Mouse (Mus musculus) limb, embryonic 15.5 days (tissue): ENCODE results near the gene Pcnx2. TPM values are rescaled to one million over a fixed set of nuclear protein-coding genes. Genes with fewer than 3 reads are reported as not detected.
A peak's percentile ranks its signal among the peaks of the same experiment; 100 is the strongest.

Experiments used
- ATAC-seq: fragments of 200-750 bp; cut with Nextera tagmentation; 2 replicates; pipeline ENCODE4 v1.8.0; 2017; ENCODE audit warnings: low read depth, moderate TSS enrichment; ENCODE audit not compliant: insufficient number of reproducible peaks, low FRiP score, low TSS enrichment
- H3K27ac ChIP-seq: fragments of 300-500 bp; sonication (generic); 2 replicates; pipeline ENCODE4 v1.5.1; 2015; ENCODE audit warnings: moderate library complexity, mild to moderate bottlenecking, inconsistent platforms
- H3K27me3 ChIP-seq: fragments of 300-500 bp; sonication (generic); 2 replicates; pipeline ENCODE4 v1.6.1; 2015; ENCODE audit warnings: inconsistent platforms
- H3K36me3 ChIP-seq: fragments of 300-500 bp; sonication (generic); 2 replicates; pipeline ENCODE4 v1.6.1; 2015; ENCODE audit warnings: inconsistent platforms
- H3K4me1 ChIP-seq: fragments of 300-500 bp; sonication (generic); 2 replicates; pipeline ENCODE4 v1.6.1; 2015; ENCODE audit warnings: inconsistent platforms
- H3K4me2 ChIP-seq: fragments of 300-500 bp; sonication (generic); 2 replicates; pipeline ENCODE4 v1.6.1; 2015; ENCODE audit warnings: mild to moderate bottlenecking, inconsistent platforms
- H3K4me3 ChIP-seq: fragments of 300-500 bp; sonication (generic); 2 replicates; pipeline ENCODE4 v1.5.1; 2015; ENCODE audit warnings: mild to moderate bottlenecking, inconsistent platforms
- H3K9ac ChIP-seq: fragments of 300-500 bp; sonication (generic); 2 replicates; pipeline ENCODE4 v1.6.1; 2015; ENCODE audit warnings: inconsistent platforms
- H3K9me3 ChIP-seq: fragments of 300-500 bp; sonication (generic); 2 replicates; pipeline ENCODE4 v1.6.1; 2016; ENCODE audit warnings: inconsistent platforms
- WGBS: fragments of 180-500 bp; shearing (Covaris S2); methylation state at CpG from one replicate; pipeline ENCODE4 v1.1.7; 2015; 5-methylcytosine and 5-hydroxymethylcytosine counted together
- polyA plus RNA-seq: library from polyadenylated mRNA; unstranded; fragments of >200 nt; fragmentation: Nextera tagmentation; extraction: Ambion mirVana; gene quantifications from 2 replicates; pipeline ENCODE4 v1.2.1, GENCODE M21; 2015

Pcnx2 gene
- polyA plus RNA-seq, 1 experiment from 2014 or later: 0.70 TPM

GRCm38 (mm10) chr8:125776800-125777199 lies 121.3 kb downstream of the Pcnx2 start:
- H3K4me1 ChIP-seq: no peaks in the 10 kb centered on the region
- ATAC-seq: no peak
- no peak overlapping the region for H3K4me2 ChIP-seq
- H3K27ac ChIP-seq: peak overlapping the region; percentile 61
- H3K9ac ChIP-seq: no peak overlapping the region
- no peak overlapping the region for H3K4me3 ChIP-seq
- H3K27me3 ChIP-seq: no peaks in the 10 kb centered on the region
- no peaks in the 10 kb centered on the region for H3K36me3 ChIP-seq
- 56% methylated on average over 6 of the region's 6 CpGs for WGBS
- H3K9me3 ChIP-seq: no peaks in the 10 kb centered on the region

GRCm38 (mm10) chr8:125776314-125776713 lies 121.8 kb downstream of the Pcnx2 start:
- Histone ChIP-seq H3K4me2 (no peak overlapping the region), H3K4me1 (no peaks in the 10 kb centered on the region), H3K9ac (no peak overlapping the region), H3K9me3 (no peaks in the 10 kb centered on the region), H3K27me3 (no peaks in the 10 kb centered on the region), H3K27ac (peak overlapping the region; percentile 61; the same call in 1 of the 2 replicates), H3K4me3 (no peak overlapping the region), H3K36me3 (no peaks in the 10 kb centered on the region)
- 76% methylated on average over 3 of the region's 3 CpGs for WGBS
- no peak for ATAC-seq

- 60% methylated on average over 3 of the region's 3 CpGs for WGBS
- no peaks in the 10 kb centered on the region for H3K9me3 ChIP-seq
- H3K4me3 ChIP-seq: no peak overlapping the region
- no peaks in the 10 kb centered on the region for H3K4me1 ChIP-seq
- no peak overlapping the region for H3K4me2 ChIP-seq
- ATAC-seq: no peak
- H3K36me3 ChIP-seq: no peaks in the 10 kb centered on the region
- no peak overlapping the region for H3K27ac ChIP-seq
- no peaks in the 10 kb centered on the region for H3K27me3 ChIP-seq
- H3K9ac ChIP-seq: no peak overlapping the region
These were observed 123.1 kb downstream of the Pcnx2 start for GRCm38 (mm10) chr8:125775031-125775430.

GRCm38 (mm10) chr8:125773281-125773803 lies 124.8 kb downstream of the Pcnx2 start:
- no peak overlapping the region for H3K4me2 ChIP-seq
- no peaks in the 10 kb centered on the region for H3K9me3 ChIP-seq
- no peaks in the 10 kb centered on the region for H3K4me1 ChIP-seq
- H3K27me3 ChIP-seq: no peaks in the 10 kb centered on the region
- H3K36me3 ChIP-seq: no peaks in the 10 kb centered on the region
- no peak overlapping the region for H3K27ac ChIP-seq
- no peak overlapping the region for H3K9ac ChIP-seq
- no peak for ATAC-seq
- H3K4me3 ChIP-seq: no peak overlapping the region
- WGBS: 59% methylated on average over 7 of the region's 7 CpGs

GRCm38 (mm10) chr8:125772300-125772699 lies 125.8 kb downstream of the Pcnx2 start:
- no peaks in the 10 kb centered on the region for H3K36me3 ChIP-seq
- no peaks in the 10 kb centered on the region for H3K27me3 ChIP-seq
- H3K9ac ChIP-seq: no peak overlapping the region
- no peaks in the 10 kb centered on the region for H3K9me3 ChIP-seq
- no peak for ATAC-seq
- no peak overlapping the region for H3K27ac ChIP-seq
- WGBS: 55% methylated on average over 2 of the region's 2 CpGs
- no peak overlapping the region for H3K4me3 ChIP-seq
- no peaks in the 10 kb centered on the region for H3K4me1 ChIP-seq
- no peak overlapping the region for H3K4me2 ChIP-seq

GRCm38 (mm10) chr8:125768079-125768478 lies 130.0 kb downstream of the Pcnx2 start:
- no peak overlapping the region for H3K9ac ChIP-seq
- H3K27me3 ChIP-seq: no peaks in the 10 kb centered on the region
- H3K27ac ChIP-seq: no peak overlapping the region
- no peaks in the 10 kb centered on the region for H3K4me1 ChIP-seq
- no peak overlapping the region for H3K4me3 ChIP-seq
- no peaks in the 10 kb centered on the region for H3K36me3 ChIP-seq
- no peak overlapping the region for H3K4me2 ChIP-seq
- WGBS: 66% methylated on average over 10 of the region's 10 CpGs
- H3K9me3 ChIP-seq: no peaks in the 10 kb centered on the region; the same call in 1 of the 2 replicates
- no peak for ATAC-seq

GRCm38 (mm10) chr8:125763066-125763786 lies 134.9 kb downstream of the Pcnx2 start:
- no peaks in the 10 kb centered on the region; the same call in 1 of the 2 replicates for H3K9me3 ChIP-seq
- H3K27ac ChIP-seq: no peak overlapping the region
- no peaks in the 10 kb centered on the region for H3K4me1 ChIP-seq
- H3K4me2 ChIP-seq: no peak overlapping the region
- WGBS: 93% methylated on average over 16 of the region's 16 CpGs
- no peaks in the 10 kb centered on the region for H3K36me3 ChIP-seq
- H3K27me3 ChIP-seq: no peaks in the 10 kb centered on the region
- no peak overlapping the region for H3K4me3 ChIP-seq
- ATAC-seq: no peak
- no peak overlapping the region for H3K9ac ChIP-seq

- H3K27me3 ChIP-seq: no peaks in the 10 kb centered on the region
- H3K9ac ChIP-seq: no peak overlapping the region
- H3K9me3 ChIP-seq: no peaks in the 10 kb centered on the region; the same call in 1 of the 2 replicates
- H3K4me3 ChIP-seq: no peak overlapping the region
- no peak overlapping the region for H3K27ac ChIP-seq
- 55% methylated on average over 10 of the region's 10 CpGs for WGBS
- H3K4me1 ChIP-seq: peaks cover 13% of the 10 kb centered on the region
- ATAC-seq: no peak
- no peaks in the 10 kb centered on the region for H3K36me3 ChIP-seq
- no peak overlapping the region for H3K4me2 ChIP-seq
These were observed 139.1 kb downstream of the Pcnx2 start for GRCm38 (mm10) chr8:125759022-125759421.

GRCm38 (mm10) chr8:125757106-125757496 lies 141.0 kb downstream of the Pcnx2 start:
- H3K27ac ChIP-seq: no peak overlapping the region
- ATAC-seq: 0 out of 2 replicates have a peak, but pooled peaks have one; percentile 1

GRCm38 (mm10) chr8:125756391-125757105 lies 141.6 kb downstream of the Pcnx2 start:
- 21% methylated on average over 9 of the region's 9 CpGs for WGBS
- Histone ChIP-seq H3K4me1 (peaks cover 15% of the 10 kb centered on the region), H3K27ac (no peak overlapping the region), H3K4me3 (no peak overlapping the region), H3K36me3 (no peaks in the 10 kb centered on the region), H3K4me2 (no peak overlapping the region), H3K9ac (no peak overlapping the region), H3K9me3 (no peaks in the 10 kb centered on the region), H3K27me3 (no peaks in the 10 kb centered on the region)
- ATAC-seq: peak; percentile 11; the same call in 1 of the 2 replicates

More at GRCm38 (mm10) chr8:125757106-125757496, 141.0 kb downstream of the Pcnx2 start:
- WGBS: 61% methylated on average over 1 of the region's 1 CpGs
- Histone ChIP-seq H3K4me2 (no peak overlapping the region), H3K36me3 (no peaks in the 10 kb centered on the region), H3K4me3 (no peak overlapping the region), H3K27me3 (no peaks in the 10 kb centered on the region), H3K4me1 (peaks cover 13% of the 10 kb centered on the region), H3K9me3 (no peaks in the 10 kb centered on the region), H3K9ac (no peak overlapping the region)

GRCm38 (mm10) chr8:125755896-125756295 lies 142.2 kb downstream of the Pcnx2 start:
- Histone ChIP-seq H3K27me3 (no peaks in the 10 kb centered on the region), H3K9ac (no peak overlapping the region), H3K4me3 (no peak overlapping the region), H3K27ac (no peak overlapping the region), H3K4me1 (peaks cover 20% of the 10 kb centered on the region), H3K9me3 (no peaks in the 10 kb centered on the region), H3K36me3 (no peaks in the 10 kb centered on the region), H3K4me2 (no peak overlapping the region)
- WGBS: 71% methylated on average over 8 of the region's 8 CpGs
- no peak for ATAC-seq

- Histone ChIP-seq H3K4me1 (peaks cover 13% of the 10 kb centered on the region), H3K9ac (no peak overlapping the region), H3K4me2 (no peak overlapping the region), H3K9me3 (no peaks in the 10 kb centered on the region), H3K27ac (no peak overlapping the region), H3K4me3 (no peak overlapping the region), H3K27me3 (no peaks in the 10 kb centered on the region), H3K36me3 (no peaks in the 10 kb centered on the region)
- WGBS: 39% methylated on average over 8 of the region's 8 CpGs
- ATAC-seq: no peak
These were observed 147.3 kb downstream of the Pcnx2 start for GRCm38 (mm10) chr8:125750846-125751245.
